Mouse (Mus musculus) brain, embryonic 14.5 days (tissue): ENCODE results near the gene 1700018B08Rik. TPM values are rescaled to one million over a fixed set of nuclear protein-coding genes. Genes with fewer than 3 reads are reported as not detected.

Experiments
- DNase-seq: peaks from one replicate; pipeline ENCODE4 v3.0.0-alpha.2; 2011; ENCODE audit warnings: low read depth
- CTCF ChIP-seq: fragments of 200-500 bp; IDR thresholded peaks from 2 replicates; pipeline ENCODE4 v1.5.1; 2012; ENCODE audit warnings: inconsistent platforms, mild to moderate bottlenecking, moderate library complexity, borderline replicate concordance; ENCODE audit not compliant: insufficient read depth, insufficient read length; ENCODE audit errors: extremely low read depth
- POLR2A ChIP-seq: fragments of 200-500 bp; IDR thresholded peaks from 2 replicates; pipeline ENCODE4 v1.6.1; 2012; ENCODE audit warnings: mild to moderate bottlenecking, inconsistent platforms, borderline replicate concordance; ENCODE audit not compliant: poor library complexity, insufficient read depth, insufficient read length, severe bottlenecking; ENCODE audit errors: extremely low read depth
- polyA plus RNA-seq: library from polyadenylated mRNA; depleted of rRNA; stranded (reverse); fragments of >200 nt; gene quantifications from 2 replicates; pipeline ENCODE4 v1.2.3, GENCODE M21; 2012

The 1700018B08Rik gene
- polyA plus RNA-seq, 1 experiment = not detected

GRCm38 (mm10) chr8:121541862-121542261, 2.3 kb downstream of the 1700018B08Rik start:
- TF ChIP-seq CTCF = no peak
- DNase-seq = no peak

DNA sequence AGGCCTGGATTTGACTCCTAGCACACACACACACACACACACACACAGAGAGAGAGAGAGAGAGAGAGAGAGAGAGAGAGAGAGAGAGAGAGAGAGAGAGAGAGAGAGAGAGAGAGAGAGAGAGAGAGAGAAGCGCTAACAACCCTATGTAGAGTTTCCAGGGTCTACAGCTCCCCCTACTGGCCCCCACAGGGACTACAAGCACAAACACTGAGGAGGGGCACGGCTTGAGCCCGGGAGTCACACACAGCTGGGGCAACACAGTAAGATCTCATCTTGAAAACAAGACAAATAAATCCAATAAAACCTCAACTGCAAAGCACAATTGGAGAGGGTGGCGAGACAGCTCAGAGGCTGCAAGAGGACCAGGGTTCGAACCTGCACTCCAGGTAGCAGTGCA, 11.7 kb downstream of the 1700018B08Rik start:
- DNase-seq = no peak
- TF ChIP-seq CTCF (peak; percentile 67), POLR2A (no peak)

- no peak for DNase-seq
- TF ChIP-seq POLR2A (no peak), CTCF (no peak)
These were observed 13.5 kb downstream of the 1700018B08Rik start for GRCm38 (mm10) chr8:121530639-121531038.

GRCm38 (mm10) chr8:121528790-121529189, 15.3 kb downstream of the 1700018B08Rik start:
- TF ChIP-seq POLR2A (no peak), CTCF (no peak)
- DNase-seq = no peak

DNA sequence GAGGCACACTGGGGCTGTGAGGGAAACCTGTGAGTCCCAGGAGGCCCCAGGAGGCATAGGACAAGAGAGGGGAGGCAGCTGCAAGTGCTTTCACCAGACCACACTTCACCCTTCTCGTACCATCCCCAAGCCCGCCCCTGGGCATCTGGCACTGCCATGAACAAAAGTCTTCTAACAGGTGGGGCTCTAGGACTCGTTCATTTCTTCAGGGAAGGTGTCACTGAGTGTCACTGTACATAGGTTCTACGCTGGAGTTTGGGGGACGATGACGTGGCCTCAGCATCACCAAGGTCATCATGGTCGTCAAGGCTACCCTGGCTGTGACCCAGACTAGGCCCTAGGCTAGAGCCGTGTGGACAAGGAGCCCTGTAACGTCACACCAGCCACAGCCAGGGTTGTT, 16.4 kb downstream of the 1700018B08Rik start:
- TF ChIP-seq CTCF (no peak), POLR2A (no peak)

GRCm38 (mm10) chr8:121526811-121527550, 17.1 kb downstream of the 1700018B08Rik start:
- DNase-seq = no peak
- TF ChIP-seq CTCF (no peak), POLR2A (no peak)

More for the DNA sequence above, 16.4 kb downstream of the 1700018B08Rik start:
- DNase-seq = no peak

DNA sequence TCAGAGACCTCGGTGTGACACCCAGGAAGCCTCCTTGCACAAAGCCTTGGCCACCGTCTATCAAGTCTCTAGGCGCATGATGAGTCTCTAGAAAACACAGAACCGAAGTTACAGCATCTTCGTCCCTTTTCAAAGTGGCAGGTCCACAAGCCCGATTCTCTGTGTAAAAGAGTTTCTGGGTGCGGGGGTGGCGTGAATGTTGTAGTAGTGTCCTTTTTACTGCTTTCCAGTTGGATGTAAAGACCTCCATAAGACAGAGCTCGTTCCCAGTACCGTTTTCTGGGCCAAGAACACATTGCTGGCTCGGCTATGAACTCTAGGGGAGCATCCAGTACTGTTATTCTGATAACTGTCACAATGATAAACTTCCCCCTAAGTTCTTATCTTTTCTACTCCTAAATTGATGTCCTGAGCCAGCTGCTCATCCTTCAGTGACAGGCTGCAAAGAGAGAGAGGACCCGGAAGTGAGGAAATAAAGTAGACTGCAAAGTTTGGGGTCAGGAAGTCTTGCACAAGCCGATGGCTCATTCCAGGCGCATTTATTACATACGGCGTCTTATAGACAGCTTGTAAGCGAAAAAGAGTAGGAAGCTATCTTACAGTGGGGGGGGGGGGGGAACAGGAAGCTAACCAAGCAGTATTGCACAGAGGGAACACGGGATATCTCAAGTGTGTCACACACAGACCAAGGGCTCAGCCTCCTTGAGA, 18.9 kb downstream of the 1700018B08Rik start:
- TF ChIP-seq POLR2A = no peak
- TF ChIP-seq CTCF = no peak

GRCm38 (mm10) chr8:121513429-121513828, 30.7 kb downstream of the 1700018B08Rik start:
- TF ChIP-seq POLR2A (no peak), CTCF (peak; percentile 95)

More for the DNA sequence above, 18.9 kb downstream of the 1700018B08Rik start:
- DNase-seq = no peak

GRCm38 (mm10) chr8:121511751-121512150, 32.4 kb downstream of the 1700018B08Rik start:
- TF ChIP-seq POLR2A (no peak), CTCF (no peak)
- no peak for DNase-seq

More at GRCm38 (mm10) chr8:121513429-121513828, 30.7 kb downstream of the 1700018B08Rik start:
- peak; percentile 82 for DNase-seq

DNA sequence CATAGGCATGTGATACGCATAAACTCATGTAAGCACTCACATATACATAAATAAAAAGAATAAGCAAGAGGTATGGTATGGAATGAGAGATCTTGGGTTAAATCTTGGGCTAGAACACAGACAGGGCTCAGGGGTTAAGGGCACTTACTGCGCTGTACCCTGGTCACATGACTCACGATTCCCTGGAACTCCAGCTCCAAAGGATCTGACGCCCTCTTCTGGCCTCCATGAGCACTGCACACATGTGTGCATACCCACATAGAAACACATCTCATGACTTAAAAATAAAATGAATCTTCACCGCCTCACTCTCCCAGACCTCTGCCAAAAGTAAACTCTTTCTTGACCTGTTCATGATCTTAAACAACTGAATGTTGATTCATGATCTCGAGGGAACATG, 46.5 kb downstream of the 1700018B08Rik start:
- TF ChIP-seq POLR2A (no peak), CTCF (no peak; the same call in 1 of the 2 replicates)
- no peak for DNase-seq

GRCm38 (mm10) chr8:121491633-121492032, 52.5 kb downstream of the 1700018B08Rik start:
- no peak for DNase-seq
- TF ChIP-seq CTCF = no peak
- TF ChIP-seq POLR2A = no peak
